Mouse (Mus musculus) liver, adult 2 months (tissue): ENCODE data around the gene Tango6.

Experiments used
- CTCF ChIP-seq: fragments of 200-500 bp; IDR thresholded peaks from 2 replicates; pipeline ENCODE4 v1.5.1; 2011; ENCODE audit warnings: low read depth, low read length, control low read depth
- POLR2A ChIP-seq: fragments of 200-500 bp; IDR thresholded peaks from 2 replicates; pipeline ENCODE4 v1.6.1; 2011; ENCODE audit warnings: low read length, control low read depth; ENCODE audit not compliant: insufficient read depth; ENCODE audit errors: extremely low read depth

- TF ChIP-seq CTCF (no peak), POLR2A (no peak)
Measured at GRCm38 (mm10) chr8:106836525-106836924, 153.7 kb downstream of the Tango6 start.
